Mouse (Mus musculus): ENCODE results near the gene Lrfn3. TPM values are rescaled to one million over a fixed set of nuclear protein-coding genes. Genes with fewer than 3 reads are reported as not detected.

Gene Lrfn3
- 2.8 and 3.7 TPM in 2 replicates for polyA plus RNA-seq (2015; fragmentation: Nextera tagmentation; extraction: Ambion mirVana)

DNA sequence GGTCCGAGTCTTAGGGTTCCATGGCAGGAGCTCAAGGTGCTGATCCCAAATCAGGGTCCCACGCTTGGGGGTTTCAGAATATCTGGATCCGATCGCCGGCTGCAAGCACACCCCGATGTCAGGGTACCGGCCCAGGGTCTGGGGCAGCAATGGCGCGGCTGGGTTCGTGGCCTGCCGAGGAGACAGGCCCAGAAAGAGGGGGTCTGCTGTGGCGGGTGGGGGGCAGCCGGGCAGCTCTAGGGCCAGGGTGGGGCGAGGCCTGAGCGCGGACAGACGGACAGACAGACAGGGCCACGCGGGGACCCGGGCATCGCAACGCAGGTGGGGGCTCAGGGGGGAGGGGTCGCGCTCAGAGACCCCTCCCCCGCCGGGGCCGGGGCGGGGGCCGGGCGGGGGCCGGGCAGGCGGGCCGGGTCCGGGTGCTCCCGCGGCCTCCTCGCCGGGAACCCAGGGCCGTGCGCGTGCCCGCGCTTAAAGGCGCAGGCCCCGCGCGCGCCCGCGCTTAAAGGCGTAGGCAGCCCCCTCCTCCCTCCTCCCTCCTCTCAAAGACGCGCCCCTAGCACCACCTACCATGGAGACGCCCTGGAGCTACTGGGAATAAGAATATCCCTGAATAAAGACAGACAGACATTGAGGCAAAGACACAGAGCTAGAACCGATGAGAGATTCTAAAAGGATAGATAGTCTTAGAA is at the start of gene Lrfn3:
TSS of gene Lrfn3 (minus strand) at position 121 of the 692 bp plus-strand sequence.

DNA sequence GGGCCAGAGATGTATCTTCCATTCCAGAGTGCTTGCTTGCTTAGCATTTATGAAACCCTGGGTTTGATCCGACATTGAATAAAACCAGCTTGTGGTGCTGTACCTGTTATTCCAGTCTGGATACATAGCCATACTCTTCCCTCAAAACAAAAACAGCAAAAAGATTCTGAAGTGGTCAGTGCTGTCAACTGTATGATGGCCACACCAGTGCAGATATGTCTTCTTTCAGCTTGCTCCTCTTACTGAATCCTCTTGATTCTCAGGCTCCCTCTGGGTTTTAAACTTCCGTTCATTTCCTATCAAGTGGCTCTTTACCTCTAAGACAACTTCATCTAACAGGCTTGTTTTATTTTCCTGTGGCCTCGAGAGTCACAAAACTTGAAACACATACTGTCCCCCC is 38.8 kb downstream of the Lrfn3 start, which contains the start of gene Sdhaf1:
TSS of gene Sdhaf1 (minus strand) at position 101 of the 400 bp plus-strand sequence.

DNA sequence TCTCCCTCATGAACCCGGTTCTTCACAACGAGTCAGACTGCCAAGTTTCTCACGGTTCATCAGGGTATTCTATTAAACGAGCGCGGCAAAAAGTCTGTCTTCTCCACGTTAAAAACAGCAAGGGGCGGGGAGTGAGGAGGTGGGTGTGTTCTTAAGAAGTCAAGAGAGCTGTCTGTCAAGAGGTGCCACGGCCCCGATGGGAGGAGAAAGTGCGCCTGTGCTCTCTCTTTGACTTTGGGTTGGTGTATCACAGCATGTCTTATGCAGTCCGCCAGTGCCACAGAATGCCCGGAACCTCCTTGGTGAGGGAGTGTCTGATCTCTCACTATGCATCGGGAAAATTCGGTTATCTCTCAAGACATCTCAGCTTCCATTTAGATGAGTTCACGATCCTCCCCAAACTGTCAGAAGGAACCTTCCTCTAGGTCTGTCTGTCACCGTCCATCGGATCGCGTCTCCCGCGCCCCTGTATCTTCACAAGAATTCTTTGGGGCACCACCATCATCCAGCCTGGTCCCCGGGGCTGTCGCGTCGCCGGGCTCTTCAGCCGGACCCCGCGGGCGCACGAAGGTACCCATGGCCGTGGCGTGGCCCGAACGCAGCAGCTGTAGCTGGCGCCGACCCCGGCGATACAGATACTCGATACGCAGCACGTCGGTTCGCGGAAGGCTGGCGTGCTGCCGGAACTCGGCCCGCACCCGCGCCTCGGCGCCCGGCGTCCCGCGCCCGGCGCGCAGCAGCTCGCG is 40.9 kb downstream of the Lrfn3 start, which contains the start of gene E130208F15Rik:
TSS of gene E130208F15Rik (plus strand) at position 202 of the 746 bp plus-strand sequence.

DNA sequence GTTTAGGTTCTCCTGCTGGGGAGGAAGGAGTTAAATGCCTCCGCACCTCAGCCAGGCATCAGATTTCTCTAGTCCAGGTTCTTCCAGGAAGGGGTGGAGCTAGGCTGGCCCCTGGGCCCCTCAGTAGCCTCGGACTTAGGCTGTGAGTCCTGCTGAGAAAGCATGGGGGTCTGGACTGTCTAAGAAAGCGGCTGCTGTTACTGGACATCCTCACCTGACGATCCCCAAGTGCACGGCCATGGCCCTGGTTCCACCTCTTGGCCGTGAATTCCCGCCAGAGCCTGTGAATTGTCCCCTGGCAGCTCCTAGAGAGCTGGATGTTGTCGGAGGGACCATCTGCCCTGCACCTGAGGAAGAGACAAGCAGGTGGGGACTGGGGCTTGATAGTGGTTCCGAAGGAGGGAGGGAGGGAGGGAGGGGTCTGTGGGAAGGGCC is 47.8 kb downstream of the Lrfn3 start, which contains the start of gene Syne4:
TSS of gene Syne4 (plus strand) at position 87 of the 435 bp plus-strand sequence.

DNA sequence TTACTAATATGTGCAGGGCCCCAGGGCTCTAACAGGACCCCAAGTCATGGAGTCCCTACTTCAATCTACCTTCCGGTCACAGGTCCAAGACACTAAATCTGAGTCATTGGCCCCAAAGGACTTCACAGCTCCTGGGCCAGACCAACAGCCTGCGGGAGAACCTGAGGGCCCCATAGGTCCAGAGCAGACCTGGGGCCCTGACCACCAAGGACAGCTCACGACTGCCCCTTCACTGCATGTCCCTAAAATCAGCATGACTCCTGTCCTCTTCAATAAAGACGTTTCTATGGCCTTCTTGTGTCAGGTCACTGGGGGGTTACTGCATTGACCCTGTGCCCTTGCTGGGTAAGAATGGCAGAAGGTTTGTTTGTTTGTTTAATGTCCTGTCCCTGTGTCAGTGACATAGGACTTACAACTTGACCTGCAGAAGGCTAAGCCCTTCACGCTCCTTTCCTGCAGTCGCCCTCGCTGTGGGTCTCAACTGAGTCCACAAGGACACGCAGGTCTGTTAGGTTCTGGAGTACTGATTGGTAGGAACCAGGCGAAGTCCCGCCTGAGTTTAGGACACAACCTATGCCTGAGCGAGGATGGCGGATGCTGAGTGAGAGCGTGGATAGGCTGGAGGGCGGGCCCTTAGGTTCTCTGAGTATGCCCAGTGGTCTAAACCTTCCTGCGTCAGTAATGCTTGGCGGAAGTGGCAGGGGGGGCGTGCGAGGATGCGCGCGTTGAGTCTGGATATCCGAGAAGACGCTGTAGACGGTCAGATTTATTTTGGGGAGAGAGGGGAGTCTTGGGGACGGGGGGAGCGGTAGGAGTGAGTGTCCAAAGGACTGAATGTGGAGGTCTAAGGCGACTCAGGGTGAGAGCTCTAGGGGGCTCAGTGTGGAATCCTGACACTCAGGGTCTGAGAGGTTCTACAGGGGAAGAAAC is 54.2 kb downstream of the Lrfn3 start, which contains the start of gene Alkbh6:
TSS of gene Alkbh6 (plus strand) at position 642 of the 930 bp plus-strand sequence.

Other genes starting within 250 kb of the Lrfn3 start
- 4.2 and 4.5 TPM in 2 replicates for gene Zfp382, start 240.8 kb downstream of the Lrfn3 start, polyA plus RNA-seq (2015; fragmentation: Nextera tagmentation; extraction: Ambion mirVana)
- gene Zfp146, start 193.0 kb downstream of the Lrfn3 start, polyA plus RNA-seq (2015; fragmentation: Nextera tagmentation; extraction: Ambion mirVana): 5.7 and 6.8 TPM in 2 replicates
- gene Cox7a1, start 178.6 kb downstream of the Lrfn3 start, polyA plus RNA-seq (2015; fragmentation: Nextera tagmentation; extraction: Ambion mirVana): 21.7 and 23.2 TPM in 2 replicates
- 152 and 156 TPM in 2 replicates for gene Capns1, start 164.0 kb downstream of the Lrfn3 start, polyA plus RNA-seq (2015; fragmentation: Nextera tagmentation; extraction: Ambion mirVana)
- 74.1 and 98.9 TPM in 2 replicates for gene Polr2i, start 130.8 kb downstream of the Lrfn3 start, polyA plus RNA-seq (2015; fragmentation: Nextera tagmentation; extraction: Ambion mirVana)
- 151 and 152 TPM in 2 replicates for gene Tbcb, start 130.5 kb downstream of the Lrfn3 start, polyA plus RNA-seq (2015; fragmentation: Nextera tagmentation; extraction: Ambion mirVana)
- not detected in 2 replicates for gene Ovol3, start 127.0 kb downstream of the Lrfn3 start, polyA plus RNA-seq (2015; fragmentation: Nextera tagmentation; extraction: Ambion mirVana)
- 0.35 and 0.42 TPM in 2 replicates for gene Thap8, start 82.7 kb downstream of the Lrfn3 start, polyA plus RNA-seq (2015; fragmentation: Nextera tagmentation; extraction: Ambion mirVana)
- gene Wdr62, start 82.4 kb downstream of the Lrfn3 start, polyA plus RNA-seq (2015; fragmentation: Nextera tagmentation; extraction: Ambion mirVana): 1.8 and 3.0 TPM in 2 replicates
- 13.0 and 13.9 TPM in 2 replicates for gene Clip3, start 71.0 kb downstream of the Lrfn3 start, polyA plus RNA-seq (2015; fragmentation: Nextera tagmentation; extraction: Ambion mirVana)
- gene Alkbh6, start 54.1 kb downstream of the Lrfn3 start, polyA plus RNA-seq (2015; fragmentation: Nextera tagmentation; extraction: Ambion mirVana): 44.3 and 50.6 TPM in 2 replicates
- 3.8 and 4.1 TPM in 2 replicates for gene Syne4, start 48.0 kb downstream of the Lrfn3 start, polyA plus RNA-seq (2015; fragmentation: Nextera tagmentation; extraction: Ambion mirVana)
- gene E130208F15Rik, start 41.0 kb downstream of the Lrfn3 start, polyA plus RNA-seq (2015; fragmentation: Nextera tagmentation; extraction: Ambion mirVana): not detected in 2 replicates
- gene Sdhaf1, start 38.9 kb downstream of the Lrfn3 start, polyA plus RNA-seq (2015; fragmentation: Nextera tagmentation; extraction: Ambion mirVana): 15.7 and 16.6 TPM in 2 replicates
- gene Tyrobp, start 51.0 kb upstream of the Lrfn3 start, polyA plus RNA-seq (2015; fragmentation: Nextera tagmentation; extraction: Ambion mirVana): 74.3 and 230 TPM in 2 replicates
- 2.4 and 10.2 TPM in 2 replicates for gene Hcst, start 57.1 kb upstream of the Lrfn3 start, polyA plus RNA-seq (2015; fragmentation: Nextera tagmentation; extraction: Ambion mirVana)
- 0.84 and 1.4 TPM in 2 replicates for gene Nfkbid, start 59.0 kb upstream of the Lrfn3 start, polyA plus RNA-seq (2015; fragmentation: Nextera tagmentation; extraction: Ambion mirVana)
- gene Aplp1, start 82.8 kb upstream of the Lrfn3 start, polyA plus RNA-seq (2015; fragmentation: Nextera tagmentation; extraction: Ambion mirVana): 8.7 and 9.1 TPM in 2 replicates
- gene Kirrel2, start 94.9 kb upstream of the Lrfn3 start, polyA plus RNA-seq (2015; fragmentation: Nextera tagmentation; extraction: Ambion mirVana): not detected in 2 replicates
- 0.12 TPM in 1 of 2 replicates, not detected in the other for gene Nphs1, start 95.5 kb upstream of the Lrfn3 start, polyA plus RNA-seq (2015; fragmentation: Nextera tagmentation; extraction: Ambion mirVana)
- gene Prodh2, start 130.8 kb upstream of the Lrfn3 start, polyA plus RNA-seq (2015; fragmentation: Nextera tagmentation; extraction: Ambion mirVana): 0.21 and 0.36 TPM in 2 replicates
- gene Arhgap33, start 172.3 kb upstream of the Lrfn3 start, polyA plus RNA-seq (2015; fragmentation: Nextera tagmentation; extraction: Ambion mirVana): 2.5 and 2.6 TPM in 2 replicates
- gene Hspb6, start 189.4 kb upstream of the Lrfn3 start, polyA plus RNA-seq (2015; fragmentation: Nextera tagmentation; extraction: Ambion mirVana): 391 and 404 TPM in 2 replicates
- 3.2 and 3.9 TPM in 2 replicates for gene Proser3, start 189.5 kb upstream of the Lrfn3 start, polyA plus RNA-seq (2015; fragmentation: Nextera tagmentation; extraction: Ambion mirVana)
- 21.1 and 25.6 TPM in 2 replicates for gene Lin37, start 197.1 kb upstream of the Lrfn3 start, polyA plus RNA-seq (2015; fragmentation: Nextera tagmentation; extraction: Ambion mirVana)
- 69.5 and 73.2 TPM in 2 replicates for gene U2af1l4, start 200.5 kb upstream of the Lrfn3 start, polyA plus RNA-seq (2015; fragmentation: Nextera tagmentation; extraction: Ambion mirVana)
- 2.7 and 2.8 TPM in 2 replicates for gene Gm49396, start 200.6 kb upstream of the Lrfn3 start, polyA plus RNA-seq (2015; fragmentation: Nextera tagmentation; extraction: Ambion mirVana)
- 114 and 127 TPM in 2 replicates for gene Psenen, start 200.9 kb upstream of the Lrfn3 start, polyA plus RNA-seq (2015; fragmentation: Nextera tagmentation; extraction: Ambion mirVana)
- gene Igflr1, start 202.7 kb upstream of the Lrfn3 start, polyA plus RNA-seq (2015; fragmentation: Nextera tagmentation; extraction: Ambion mirVana): 1.1 and 1.6 TPM in 2 replicates
- gene Kmt2b, start 226.0 kb upstream of the Lrfn3 start, polyA plus RNA-seq (2015; fragmentation: Nextera tagmentation; extraction: Ambion mirVana): 4.8 TPM in 2 replicates
- gene Zbtb32, start 236.1 kb upstream of the Lrfn3 start, polyA plus RNA-seq (2015; fragmentation: Nextera tagmentation; extraction: Ambion mirVana): 2.4 and 3.5 TPM in 2 replicates

All from urinary bladder, postnatal 0 days (tissue).